Mouse (Mus musculus) megakaryocyte, embryonic 14.5 days (primary cell): Measurements from ENCODE around the gene Gm42906. TPM values are rescaled to one million over a fixed set of nuclear protein-coding genes. Genes with fewer than 3 reads are reported as not detected.

Experiments
- H3K27me3 ChIP-seq: replicated peaks from 2 replicates; pipeline ENCODE3; 2012; ENCODE audit warnings: inconsistent platforms
- H3K36me3 ChIP-seq: replicated peaks from 2 replicates; pipeline ENCODE3; 2012; ENCODE audit warnings: low read length, inconsistent platforms, mixed read lengths
- H3K4me1 ChIP-seq: 2 replicates; pipeline ENCODE4 v1.6.1; 2012; ENCODE audit warnings: inconsistent platforms
- H3K4me3 ChIP-seq: replicated peaks from 2 replicates; pipeline ENCODE3; 2012; ENCODE audit warnings: moderate library complexity, mild to moderate bottlenecking, inconsistent platforms
- H3K9me3 ChIP-seq: 2 replicates; pipeline ENCODE4 v1.6.1; 2012; ENCODE audit warnings: inconsistent platforms
- FLI1 ChIP-seq: IDR thresholded peaks from 2 replicates; pipeline ENCODE4 v1.6.1; 2012; ENCODE audit warnings: low read length, inconsistent platforms, mixed read lengths
- GATA1 ChIP-seq: IDR thresholded peaks from 3 replicates; pipeline ENCODE4 v1.6.1; 2012; ENCODE audit warnings: mixed read lengths, low read length, inconsistent platforms, borderline replicate concordance
- polyA plus RNA-seq: library from polyadenylated mRNA; stranded (reverse); fragments of >175 nt; gene quantifications from 2 replicates; pipeline ENCODE4 v1.2.3, GENCODE M21; 2012; ENCODE audit warnings: low replicate concordance; ENCODE audit not compliant: insufficient read depth

The Gm42906 gene
- polyA plus RNA-seq, 1 experiment = not detected

DNA sequence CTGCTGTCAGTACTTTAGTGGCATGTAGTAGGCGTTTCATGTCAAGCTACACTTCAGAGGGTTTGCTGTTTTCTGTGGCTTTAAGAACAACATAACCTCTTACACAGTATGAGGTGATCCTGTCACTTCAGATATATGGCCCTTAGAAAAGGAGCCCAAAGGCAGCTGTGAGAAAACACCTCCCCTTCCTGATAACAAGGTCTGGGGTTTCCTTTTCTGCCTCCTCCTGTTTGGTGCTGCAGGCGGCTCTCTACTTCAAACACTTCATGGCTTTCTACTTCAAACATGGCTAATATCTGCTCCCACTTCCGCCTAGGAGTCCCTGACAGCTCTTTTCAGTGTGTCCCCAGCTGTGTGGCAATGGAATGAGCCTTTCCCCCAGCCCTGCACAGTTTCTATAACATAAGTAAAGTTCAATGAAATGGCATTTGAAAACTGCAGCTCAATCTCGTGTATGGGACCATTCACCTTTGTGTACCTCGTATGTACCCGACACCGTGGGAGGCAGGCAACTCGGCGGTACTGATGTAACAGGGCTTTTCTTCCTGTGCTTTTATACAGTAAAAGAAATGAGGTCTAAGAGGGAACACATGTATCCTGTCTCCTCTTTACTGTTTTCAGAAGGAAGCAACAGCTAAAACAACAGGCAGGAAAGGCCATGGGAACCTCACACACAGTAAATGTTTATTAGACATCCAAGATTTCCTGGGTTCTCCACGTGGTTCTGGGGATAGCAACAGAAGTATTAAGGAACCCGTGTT lies 180.7 kb downstream of the Gm42906 start:
- H3K9me3 ChIP-seq = no peaks in the 10 kb centered on the region; the same call in 1 of the 2 replicates
- peaks cover 20% of the 10 kb centered on the region for H3K4me1 ChIP-seq
- no peak overlapping the region for H3K4me3 ChIP-seq
- H3K36me3 ChIP-seq = no peaks in the 10 kb centered on the region
- no peak for TF ChIP-seq FLI1
- H3K27me3 ChIP-seq = no peaks in the 10 kb centered on the region

DNA sequence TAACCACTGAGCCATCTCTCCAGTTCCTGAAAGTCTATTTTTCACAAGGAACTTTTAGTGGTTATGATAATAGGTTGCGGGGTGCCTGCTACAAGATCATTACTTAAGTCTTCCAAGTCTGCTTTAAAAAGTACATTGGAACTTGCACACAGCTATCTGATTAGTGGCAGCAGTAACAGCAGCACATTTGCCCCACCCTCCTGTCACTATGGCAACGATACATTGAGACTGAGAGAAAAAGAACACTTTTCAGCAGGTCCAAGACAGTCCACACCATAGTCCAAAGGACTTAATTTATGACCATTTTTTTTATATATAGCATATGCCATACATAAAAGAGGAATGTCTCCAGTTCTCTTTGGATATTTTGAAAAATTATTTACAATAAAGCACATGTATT lies 181.7 kb downstream of the Gm42906 start:
- no peak overlapping the region for H3K4me3 ChIP-seq
- H3K4me1 ChIP-seq = peaks cover 20% of the 10 kb centered on the region
- peaks cover 2% of the 10 kb centered on the region for H3K27me3 ChIP-seq
- no peaks in the 10 kb centered on the region for H3K36me3 ChIP-seq
- TF ChIP-seq FLI1 (no peak), GATA1 (no peak)
- H3K9me3 ChIP-seq = peaks cover 3% of the 10 kb centered on the region

DNA sequence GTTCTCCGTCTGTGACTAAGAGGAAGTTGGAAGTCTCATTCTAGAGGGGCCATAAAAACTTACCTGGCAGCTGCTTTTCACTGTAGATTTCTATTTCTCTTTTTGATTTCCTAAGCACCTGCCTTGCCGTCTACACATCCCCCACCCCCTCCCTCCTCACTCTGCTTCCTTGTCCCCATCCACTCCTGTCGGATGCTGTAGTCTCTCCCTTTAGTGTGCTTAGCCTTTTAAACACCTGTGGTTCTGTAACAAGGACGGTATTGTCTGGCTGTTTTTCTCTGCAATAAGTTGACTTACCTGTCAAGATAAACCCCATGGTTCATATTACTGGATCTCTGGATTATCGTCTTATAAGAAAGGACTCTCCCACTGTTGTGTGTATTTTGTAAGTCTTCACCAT lies 182.4 kb downstream of the Gm42906 start:
- H3K4me1 ChIP-seq = peaks cover 20% of the 10 kb centered on the region
- H3K9me3 ChIP-seq = peaks cover 5% of the 10 kb centered on the region
- TF ChIP-seq GATA1 (no peak), FLI1 (no peak)
- H3K36me3 ChIP-seq = no peaks in the 10 kb centered on the region
- peaks cover 2% of the 10 kb centered on the region for H3K27me3 ChIP-seq
- no peak overlapping the region for H3K4me3 ChIP-seq

DNA sequence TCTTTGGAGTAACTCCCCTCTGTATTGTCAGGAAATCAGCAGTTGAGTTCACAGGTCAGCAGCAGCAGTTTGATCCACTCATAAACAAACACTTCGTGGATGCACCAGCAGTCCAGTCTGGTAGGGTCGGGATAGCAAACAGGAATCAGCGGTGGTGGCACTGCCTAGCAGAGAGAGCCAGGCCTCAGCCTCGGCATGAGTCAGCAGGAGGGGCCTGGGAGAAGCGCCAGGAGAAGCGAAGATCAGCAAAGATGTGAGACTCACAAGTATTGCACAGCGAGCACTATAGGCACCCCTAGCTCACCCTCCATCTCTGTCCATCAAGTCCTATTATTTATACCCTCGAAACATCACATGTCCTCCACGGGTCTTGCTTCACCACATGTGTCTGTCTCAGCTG lies 189.2 kb downstream of the Gm42906 start:
- no peak overlapping the region for H3K4me3 ChIP-seq
- peaks cover 2% of the 10 kb centered on the region; the same call in 1 of the 2 replicates for H3K4me1 ChIP-seq
- H3K27me3 ChIP-seq = peaks cover 15% of the 10 kb centered on the region
- H3K9me3 ChIP-seq = peaks cover 5% of the 10 kb centered on the region; the same call in 1 of the 2 replicates
- H3K36me3 ChIP-seq = no peaks in the 10 kb centered on the region
- TF ChIP-seq FLI1 (no peak), GATA1 (no peak)

DNA sequence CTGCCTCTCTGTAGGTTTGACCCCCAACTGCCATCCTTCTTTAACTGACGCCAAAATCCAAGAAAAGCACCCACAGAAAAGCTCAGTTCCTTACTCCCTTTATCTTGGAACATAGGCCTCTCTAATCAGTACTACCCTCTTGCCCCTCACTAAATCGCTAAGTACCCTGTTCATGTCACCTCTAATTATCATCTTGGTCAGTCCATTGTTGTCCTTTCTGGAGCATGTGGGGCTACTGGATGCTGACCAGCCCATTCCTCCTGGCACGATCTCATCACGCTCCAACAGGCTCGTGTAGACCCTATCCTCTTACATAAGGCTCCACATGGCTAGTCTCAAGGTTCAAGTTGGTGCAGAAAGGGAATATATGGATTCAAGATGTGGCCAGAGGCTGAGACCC lies 191.6 kb downstream of the Gm42906 start:
- TF ChIP-seq FLI1 = no peak
- Histone ChIP-seq H3K27me3 (peaks cover 25% of the 10 kb centered on the region), H3K36me3 (no peaks in the 10 kb centered on the region), H3K9me3 (peaks cover 8% of the 10 kb centered on the region), H3K4me3 (no peak overlapping the region), H3K4me1 (peaks cover 8% of the 10 kb centered on the region; the same call in 1 of the 2 replicates)

DNA sequence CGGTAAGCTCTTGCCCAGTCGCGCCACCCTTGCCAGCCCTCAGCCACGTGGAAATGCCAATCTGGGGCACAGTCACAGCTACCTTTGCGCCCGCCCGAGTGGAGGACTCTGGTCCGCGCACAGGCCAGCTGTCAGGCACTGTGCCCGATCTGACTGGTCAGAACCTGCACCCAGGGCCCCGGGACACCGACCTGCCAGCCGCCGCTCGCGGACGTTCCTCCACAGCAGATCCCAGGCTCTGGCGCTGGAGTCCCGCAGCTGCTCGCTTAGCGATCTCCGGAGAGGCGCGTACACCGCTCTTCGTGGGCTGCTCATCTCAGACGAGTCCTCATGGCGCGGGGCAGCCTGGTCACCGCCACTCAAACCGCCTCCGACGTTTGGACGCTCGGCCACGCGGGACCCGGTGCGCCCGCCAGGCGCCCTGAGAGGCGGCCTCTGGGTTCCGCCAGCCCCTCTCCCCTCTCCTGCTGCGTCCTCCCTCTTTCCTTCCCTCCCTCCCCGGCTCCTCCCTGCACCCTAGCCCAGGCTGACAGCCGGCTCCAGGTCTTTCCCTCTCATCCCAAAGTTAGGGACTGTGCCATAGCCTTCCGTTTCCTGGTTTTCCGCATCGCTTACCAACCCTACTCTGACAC lies 194.4 kb downstream of the Gm42906 start, which contains the start of gene Stard13:
Stard13 (minus strand) TSS at position 437 of the 632 bp plus-strand sequence.
- Histone ChIP-seq H3K4me1 (peaks cover 8% of the 10 kb centered on the region; the same call in 1 of the 2 replicates), H3K36me3 (no peaks in the 10 kb centered on the region), H3K4me3 (peak within 1 kb of the TSS; percentile 87), H3K27me3 (peaks cover 24% of the 10 kb centered on the region), H3K9me3 (peaks cover 10% of the 10 kb centered on the region)
- TF ChIP-seq GATA1 (no peak), FLI1 (no peak)

DNA sequence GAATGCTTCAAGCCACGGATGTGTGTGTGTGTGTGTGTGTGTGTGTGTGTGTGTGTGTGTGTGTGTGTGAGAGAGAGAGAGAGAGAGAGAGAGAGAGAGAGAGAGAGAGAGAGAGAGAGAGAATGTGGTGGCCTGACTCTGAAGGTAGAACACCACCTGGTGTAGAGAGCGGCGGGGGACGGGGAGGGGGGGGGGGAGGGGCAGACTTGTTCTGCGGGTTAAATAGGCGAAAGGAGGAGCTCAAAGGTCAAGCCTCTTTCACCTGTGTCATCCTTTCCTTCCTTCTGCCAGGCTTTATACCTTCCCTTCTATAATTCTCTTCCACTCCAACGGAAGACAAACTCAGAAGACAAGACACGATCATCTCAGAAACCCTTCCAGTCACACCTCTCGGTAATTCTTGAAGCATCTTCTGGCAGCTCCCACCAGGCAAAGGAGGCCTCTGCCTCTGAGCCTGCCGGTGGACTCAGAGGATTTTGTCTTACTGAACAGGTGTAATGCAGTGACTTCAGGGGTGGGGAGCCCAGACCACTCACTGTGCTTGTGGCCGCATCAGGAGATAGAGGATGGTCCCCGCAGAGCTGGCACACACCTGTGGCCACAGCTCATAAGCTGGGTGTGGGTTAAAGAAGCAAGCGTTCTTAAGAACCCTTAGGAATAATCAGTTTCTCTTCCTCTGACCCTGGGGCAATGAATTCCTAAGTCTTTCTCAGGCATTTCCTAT lies 195.2 kb downstream of the Gm42906 start:
- H3K36me3 ChIP-seq = no peaks in the 10 kb centered on the region
- H3K9me3 ChIP-seq = peaks cover 12% of the 10 kb centered on the region
- peaks cover 8% of the 10 kb centered on the region; the same call in 1 of the 2 replicates for H3K4me1 ChIP-seq
- H3K4me3 ChIP-seq = no peak overlapping the region
- H3K27me3 ChIP-seq = peaks cover 24% of the 10 kb centered on the region
- TF ChIP-seq FLI1 (no peak), GATA1 (no peak)

DNA sequence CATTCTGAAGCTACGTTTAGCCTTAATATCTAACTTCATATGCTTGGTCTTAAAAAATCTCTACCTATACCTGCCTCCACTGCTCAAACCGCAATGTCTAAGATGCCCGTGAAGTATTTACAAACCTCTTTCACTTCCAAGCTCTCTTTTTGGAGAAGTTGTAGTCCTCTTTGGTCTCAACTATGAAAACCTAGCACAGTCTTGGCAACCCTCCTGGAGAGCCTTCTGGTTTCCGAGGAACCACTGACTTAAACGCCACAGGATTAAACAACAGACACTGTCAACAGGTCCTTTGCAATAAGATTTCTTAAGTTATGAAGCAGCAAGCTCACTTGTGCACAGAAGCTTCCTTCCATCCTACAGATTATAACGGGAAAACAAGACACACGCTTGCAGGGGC lies 196.1 kb downstream of the Gm42906 start:
- H3K4me3 ChIP-seq = no peak overlapping the region
- no peak for TF ChIP-seq FLI1
- no peak for TF ChIP-seq GATA1
- H3K27me3 ChIP-seq = peaks cover 23% of the 10 kb centered on the region

DNA sequence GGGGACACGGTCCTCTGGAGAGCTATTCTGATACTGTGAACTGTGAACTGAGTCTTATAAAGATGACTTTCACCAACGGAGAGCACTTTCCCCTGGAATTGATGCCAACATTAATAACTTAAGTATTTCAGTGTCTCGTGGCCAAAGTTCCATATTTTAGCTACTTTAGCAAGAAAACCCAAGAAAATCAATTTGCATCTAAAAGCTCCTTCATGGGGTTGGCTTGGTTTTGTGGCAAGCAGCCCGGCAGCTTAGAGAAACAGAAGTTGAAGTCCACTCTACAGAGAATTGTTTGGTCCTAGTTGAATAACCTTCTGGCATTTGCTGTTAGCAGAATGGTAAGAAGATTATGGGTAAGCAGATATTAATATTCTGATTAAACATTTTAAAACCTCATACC lies 196.6 kb downstream of the Gm42906 start:
- peaks cover 8% of the 10 kb centered on the region; the same call in 1 of the 2 replicates for H3K4me1 ChIP-seq
- H3K36me3 ChIP-seq = no peaks in the 10 kb centered on the region
- TF ChIP-seq GATA1 = no peak
- no peak for TF ChIP-seq FLI1
- H3K9me3 ChIP-seq = peaks cover 12% of the 10 kb centered on the region
- H3K4me3 ChIP-seq = no peak overlapping the region
- H3K27me3 ChIP-seq = peaks cover 21% of the 10 kb centered on the region

More for the DNA sequence above, 196.1 kb downstream of the Gm42906 start:
- H3K9me3 ChIP-seq = peaks cover 12% of the 10 kb centered on the region
- peaks cover 8% of the 10 kb centered on the region; the same call in 1 of the 2 replicates for H3K4me1 ChIP-seq
- no peaks in the 10 kb centered on the region for H3K36me3 ChIP-seq

DNA sequence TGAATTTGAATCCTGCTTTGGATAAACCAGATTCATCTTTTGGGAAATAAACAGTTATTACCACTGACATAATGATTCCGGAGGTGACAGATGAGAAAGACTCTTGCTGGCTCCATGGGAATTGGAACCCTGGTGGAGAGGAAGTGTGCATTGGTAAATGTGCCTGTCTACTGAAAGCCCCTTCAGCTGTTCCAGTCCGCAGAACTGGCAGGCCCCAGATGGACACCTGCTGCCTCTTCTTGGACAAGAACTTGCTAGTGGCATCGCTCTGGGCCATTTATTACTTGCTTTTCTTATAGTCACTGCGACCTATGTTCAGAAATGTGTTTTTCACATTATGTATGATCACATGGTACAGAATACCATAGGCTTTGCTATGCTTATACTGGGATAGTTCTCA lies 197.5 kb downstream of the Gm42906 start:
- TF ChIP-seq FLI1 (no peak), GATA1 (no peak)
- Histone ChIP-seq H3K9me3 (peaks cover 12% of the 10 kb centered on the region), H3K36me3 (no peaks in the 10 kb centered on the region), H3K4me3 (no peak overlapping the region), H3K27me3 (peaks cover 18% of the 10 kb centered on the region), H3K4me1 (peaks cover 8% of the 10 kb centered on the region; the same call in 1 of the 2 replicates)
